Mouse (Mus musculus) lung, postnatal 0 days (tissue): ENCODE data around the gene Myrip.

Experiments used
- CTCF ChIP-seq: IDR thresholded peaks from 2 replicates; pipeline ENCODE4 v1.5.1; 2016; ENCODE audit warnings: antibody characterized with exemption, mild to moderate bottlenecking
- EP300 ChIP-seq: IDR thresholded peaks from 2 replicates; pipeline ENCODE4 v1.6.1; 2016; ENCODE audit warnings: antibody characterized with exemption, mild to moderate bottlenecking, control low read depth

DNA sequence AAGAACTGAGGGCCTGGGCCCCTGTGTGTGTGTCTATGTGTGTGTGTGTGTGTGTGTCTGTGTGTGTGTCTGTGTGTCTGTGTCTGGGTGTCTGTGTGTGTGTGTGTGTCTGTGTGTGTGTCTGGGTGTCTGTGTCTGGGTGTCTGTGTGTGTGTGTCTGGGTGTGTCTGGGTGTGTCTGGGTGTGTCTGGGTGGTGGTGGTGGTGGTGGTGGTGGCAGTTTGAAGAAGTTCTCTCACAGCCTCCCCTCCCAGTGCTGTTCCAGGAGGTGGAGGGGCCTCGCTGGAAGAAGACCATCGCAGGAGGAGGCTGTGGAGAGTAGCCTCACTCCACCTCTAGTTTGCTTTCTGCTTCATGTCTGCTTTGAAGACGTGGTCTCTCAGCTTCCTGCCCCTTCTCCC, 180.3 kb downstream of the Myrip start:
- TF ChIP-seq CTCF = no peak
- TF ChIP-seq EP300 = no peak
